Mouse (Mus musculus) Muller cell, postnatal 12 days (primary cell): ENCODE data around the gene Srbd1.
A peak's percentile ranks its signal among the peaks of the same experiment; 100 is the strongest.

ENCODE experiments used
- DNase-seq: peaks from one replicate; pipeline ENCODE4 v3.0.0-alpha.2; 2015; ENCODE audit errors: inconsistent ontology term

Srbd1 gene

GRCm38 (mm10) chr17:86145079-86145951 is at the start of gene Srbd1:
Gene Srbd1, minus strand, starts transcription at chr17:86145175.
- peak; percentile 95 for DNase-seq

- no peak for DNase-seq
These were observed 49.0 kb upstream of the Srbd1 start for GRCm38 (mm10) chr17:86193979-86194378.

- peak; percentile 30 for DNase-seq
These were observed 42.8 kb upstream of the Srbd1 start for GRCm38 (mm10) chr17:86187777-86188176.

GRCm38 (mm10) chr17:86185584-86185983 is 40.6 kb upstream of the Srbd1 start:
- no peak for DNase-seq

GRCm38 (mm10) chr17:86184552-86185209 is 39.7 kb upstream of the Srbd1 start:
- DNase-seq = peak; percentile 79

GRCm38 (mm10) chr17:86183788-86184187 is 38.8 kb upstream of the Srbd1 start:
- no peak for DNase-seq

GRCm38 (mm10) chr17:86176722-86177121 is 31.7 kb upstream of the Srbd1 start:
- DNase-seq = no peak

GRCm38 (mm10) chr17:86175516-86175915 is 30.5 kb upstream of the Srbd1 start:
- no peak for DNase-seq

- no peak for DNase-seq
These were observed 25.4 kb upstream of the Srbd1 start for GRCm38 (mm10) chr17:86170164-86170958.

GRCm38 (mm10) chr17:86169092-86169491 is 24.1 kb upstream of the Srbd1 start:
- DNase-seq = no peak

GRCm38 (mm10) chr17:86168231-86168981 is 23.4 kb upstream of the Srbd1 start:
- DNase-seq = peak; percentile 44

- peak; percentile 94 for DNase-seq
These were observed 22.6 kb upstream of the Srbd1 start, which contains the start of gene Prkce for GRCm38 (mm10) chr17:86167320-86168230. Gene Prkce, plus strand, starts transcription at chr17:86167785.

GRCm38 (mm10) chr17:86166567-86167319 is 21.8 kb upstream of the Srbd1 start:
- peak; percentile 88 for DNase-seq

GRCm38 (mm10) chr17:86166051-86166566 is 21.1 kb upstream of the Srbd1 start:
- DNase-seq = no peak

GRCm38 (mm10) chr17:86164416-86164815 is 19.4 kb upstream of the Srbd1 start:
- no peak for DNase-seq

- DNase-seq = no peak
These were observed 17.7 kb upstream of the Srbd1 start for GRCm38 (mm10) chr17:86162672-86163071.

GRCm38 (mm10) chr17:86156999-86157398 is 12.0 kb upstream of the Srbd1 start:
- DNase-seq = no peak

- DNase-seq = peak; percentile 85
These were observed 5.9 kb upstream of the Srbd1 start for GRCm38 (mm10) chr17:86150867-86151348.

- no peak for DNase-seq
These were observed 4.8 kb upstream of the Srbd1 start for GRCm38 (mm10) chr17:86149726-86150125.
